Mouse (Mus musculus) thymus, adult 2 months (tissue): ENCODE data around the gene Hecw2. TPM values are rescaled to one million over a fixed set of nuclear protein-coding genes. Genes with fewer than 3 reads are reported as not detected.

ENCODE experiments used
- DNase-seq: peaks from one replicate; pipeline ENCODE4 v3.0.0; 2021
- H3K27ac ChIP-seq: fragments of 200-500 bp; 2 replicates; pipeline ENCODE4 v1.5.1; 2012; ENCODE audit warnings: low read length, control low read depth; ENCODE audit not compliant: control insufficient read depth, insufficient read depth
- H3K27me3 ChIP-seq: fragments of 200-500 bp; 2 replicates; pipeline ENCODE4 v1.6.1; 2012; ENCODE audit warnings: mild to moderate bottlenecking, low read length, moderate library complexity, mixed read lengths; ENCODE audit not compliant: control insufficient read depth, insufficient read depth
- H3K36me3 ChIP-seq: fragments of 200-500 bp; 2 replicates; pipeline ENCODE4 v1.6.1; 2012; ENCODE audit warnings: mild to moderate bottlenecking, low read length, moderate library complexity; ENCODE audit not compliant: control insufficient read depth, insufficient read depth
- H3K4me1 ChIP-seq: fragments of 200-500 bp; replicated peaks from 2 replicates; pipeline ENCODE4 v1.6.1; 2012; ENCODE audit warnings: low read length; ENCODE audit not compliant: control insufficient read depth, insufficient read depth
- H3K4me3 ChIP-seq: fragments of 200-500 bp; 2 replicates; pipeline ENCODE4 v1.5.1; 2012; ENCODE audit warnings: mild to moderate bottlenecking, low read length, control low read depth, moderate library complexity; ENCODE audit not compliant: control insufficient read depth, insufficient read depth
- CTCF ChIP-seq: fragments of 200-500 bp; IDR thresholded peaks from 2 replicates; pipeline ENCODE4 v1.5.1; 2012; ENCODE audit warnings: mild to moderate bottlenecking, control low read depth, low read length, moderate library complexity, borderline replicate concordance; ENCODE audit not compliant: control insufficient read depth, poor library complexity, insufficient read depth; ENCODE audit errors: extremely low read depth
- POLR2A ChIP-seq: fragments of 200-500 bp; IDR thresholded peaks from 2 replicates; pipeline ENCODE4 v1.6.1; 2012; ENCODE audit warnings: mild to moderate bottlenecking, low read length, control low read depth, moderate library complexity; ENCODE audit not compliant: control insufficient read depth, poor library complexity, insufficient read depth; ENCODE audit errors: extremely low read depth
- WGBS: fragments of 180-500 bp; shearing (Covaris S2); methylation state at CpG from one replicate; pipeline ENCODE4 v1.1.7; 2018; 5-methylcytosine and 5-hydroxymethylcytosine counted together
- polyA plus RNA-seq: library from polyadenylated mRNA; depleted of rRNA; stranded (reverse); fragments of >200 nt; gene quantifications from 2 replicates; pipeline ENCODE4 v1.2.3, GENCODE M21; 2012

Hecw2 gene
- polyA plus RNA-seq, 1 experiment, result 0.55 TPM

- Histone ChIP-seq H3K27ac (no peak overlapping the region), H3K4me1 (peaks cover 2% of the 10 kb centered on the region), H3K36me3 (no peaks in the 10 kb centered on the region), H3K27me3 (no peaks in the 10 kb centered on the region), H3K4me3 (no peak overlapping the region)
- no peak for TF ChIP-seq CTCF
- TF ChIP-seq POLR2A, result no peak
- WGBS, result 96% methylated on average over 4 of the region's 4 CpGs
- DNase-seq, result no peak
These were observed 383.0 kb downstream of the Hecw2 start for GRCm38 (mm10) chr1:53811919-53812318.

- no peak for DNase-seq
- H3K4me3 ChIP-seq, result no peak overlapping the region
- no peaks in the 10 kb centered on the region for H3K36me3 ChIP-seq
- H3K4me1 ChIP-seq, result no peaks in the 10 kb centered on the region
- 86% methylated on average over 2 of the region's 2 CpGs for WGBS
- H3K27ac ChIP-seq, result no peak overlapping the region
- TF ChIP-seq CTCF (no peak), POLR2A (no peak)
- H3K27me3 ChIP-seq, result no peaks in the 10 kb centered on the region
These were observed 386.7 kb downstream of the Hecw2 start for GRCm38 (mm10) chr1:53808229-53808628.

GRCm38 (mm10) chr1:53797811-53798210, 397.2 kb downstream of the Hecw2 start:
- no peak for DNase-seq
- peaks cover 13% of the 10 kb centered on the region for H3K4me1 ChIP-seq
- H3K4me3 ChIP-seq, result no peak overlapping the region
- peak overlapping the region; percentile 68; the same call in 1 of the 2 replicates for H3K27ac ChIP-seq
- no peaks in the 10 kb centered on the region for H3K27me3 ChIP-seq
- 56% methylated on average over 3 of the region's 3 CpGs for WGBS
- H3K36me3 ChIP-seq, result no peaks in the 10 kb centered on the region
- TF ChIP-seq CTCF, result no peak
- TF ChIP-seq POLR2A, result no peak

GRCm38 (mm10) chr1:53797074-53797473, 397.9 kb downstream of the Hecw2 start:
- no peak for TF ChIP-seq CTCF
- no peak for TF ChIP-seq POLR2A
- 9% methylated on average over 5 of the region's 5 CpGs for WGBS
- DNase-seq, result no peak
- Histone ChIP-seq H3K27me3 (no peaks in the 10 kb centered on the region), H3K27ac (no peak overlapping the region; the same call in 1 of the 2 replicates), H3K4me1 (peaks cover 18% of the 10 kb centered on the region), H3K4me3 (no peak overlapping the region), H3K36me3 (no peaks in the 10 kb centered on the region)

GRCm38 (mm10) chr1:53796271-53796670, 398.7 kb downstream of the Hecw2 start:
- H3K27me3 ChIP-seq, result no peaks in the 10 kb centered on the region
- peak overlapping the region; percentile 31; the same call in 1 of the 2 replicates for H3K27ac ChIP-seq
- no peaks in the 10 kb centered on the region for H3K36me3 ChIP-seq
- WGBS, result 94% methylated on average over 6 of the region's 6 CpGs
- DNase-seq, result no peak
- H3K4me3 ChIP-seq, result no peak overlapping the region
- H3K4me1 ChIP-seq, result peaks cover 23% of the 10 kb centered on the region
- no peak for TF ChIP-seq POLR2A
- TF ChIP-seq CTCF, result no peak

- no peak overlapping the region for H3K27ac ChIP-seq
- no peak for DNase-seq
These were observed 399.4 kb downstream of the Hecw2 start for GRCm38 (mm10) chr1:53795591-53795990.

GRCm38 (mm10) chr1:53795081-53795480, 399.9 kb downstream of the Hecw2 start:
- Histone ChIP-seq H3K4me1 (peaks cover 23% of the 10 kb centered on the region), H3K27ac (no peak overlapping the region)

More at GRCm38 (mm10) chr1:53795591-53795990, 399.4 kb downstream of the Hecw2 start:
- no peak for TF ChIP-seq POLR2A
- TF ChIP-seq CTCF, result no peak
- H3K4me3 ChIP-seq, result no peak overlapping the region
- no peaks in the 10 kb centered on the region for H3K27me3 ChIP-seq
- H3K4me1 ChIP-seq, result peaks cover 23% of the 10 kb centered on the region
- 96% methylated on average over 4 of the region's 4 CpGs for WGBS
- no peaks in the 10 kb centered on the region for H3K36me3 ChIP-seq

More at GRCm38 (mm10) chr1:53795081-53795480, 399.9 kb downstream of the Hecw2 start:
- 13% methylated on average over 5 of the region's 5 CpGs for WGBS
- H3K4me3 ChIP-seq, result no peak overlapping the region
- no peak for DNase-seq
- TF ChIP-seq CTCF (no peak), POLR2A (no peak)
- no peaks in the 10 kb centered on the region for H3K27me3 ChIP-seq
- H3K36me3 ChIP-seq, result no peaks in the 10 kb centered on the region
